Mouse (Mus musculus): ENCODE measurements at regions not wholly inside any gene's neighbourhood (a gene's known extent, or its start where the extent isn't known, plus 50 kb on each side); places are given as distances from the start of the nearest gene placed in this dataset.

DNA sequence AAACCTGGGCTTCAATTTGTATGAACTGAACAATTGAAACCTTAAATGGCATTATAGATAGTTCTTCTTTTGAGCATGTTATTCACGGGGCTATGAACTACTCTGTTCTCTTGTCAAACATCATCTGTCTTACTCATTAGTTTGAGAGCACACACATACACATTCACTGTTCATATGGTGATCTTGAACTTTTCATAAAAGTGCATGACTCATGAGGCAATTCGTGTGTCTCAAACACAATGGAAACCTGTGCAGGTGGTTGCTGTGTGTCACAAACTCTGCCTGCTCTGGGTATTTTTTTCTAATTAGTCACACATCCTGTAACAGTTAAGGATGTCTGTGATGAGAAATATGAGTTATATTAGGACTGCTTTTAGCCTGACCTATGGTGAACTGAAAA is 79.8 kb upstream of the Itprid2 start:
- H3K4me3 ChIP-seq (ENCODE audit: low read depth, low read length): no peak overlapping the region
- no peaks in the 10 kb centered on the region for H3K4me1 ChIP-seq (ENCODE audit: control insufficient read depth, insufficient read depth, low read length)
- WGBS: 75% methylated on average over 2 of the region's 2 CpGs
- H3K27me3 ChIP-seq (ENCODE audit: control insufficient read depth, insufficient read depth, low read length): no peaks in the 10 kb centered on the region
- no peaks in the 10 kb centered on the region for H3K36me3 ChIP-seq (ENCODE audit: control insufficient read depth, insufficient read depth, low read length)
- no peak for DNase-seq (ENCODE audit: low spot score)
- no peaks in the 10 kb centered on the region for H3K9me3 ChIP-seq (ENCODE audit: control insufficient read depth, low read length)
- no peak overlapping the region for H3K27ac ChIP-seq (replicated peaks; ENCODE audit: low read depth, low read length)
- H3K9ac ChIP-seq (ENCODE audit: low read length): no peak overlapping the region
- H3K4me2 ChIP-seq (ENCODE audit: low read depth, severe bottlenecking): no peak overlapping the region
- no peak for ATAC-seq (ENCODE audit: insufficient number of reproducible peaks, low FRiP score, low TSS enrichment, low read depth)

DNA sequence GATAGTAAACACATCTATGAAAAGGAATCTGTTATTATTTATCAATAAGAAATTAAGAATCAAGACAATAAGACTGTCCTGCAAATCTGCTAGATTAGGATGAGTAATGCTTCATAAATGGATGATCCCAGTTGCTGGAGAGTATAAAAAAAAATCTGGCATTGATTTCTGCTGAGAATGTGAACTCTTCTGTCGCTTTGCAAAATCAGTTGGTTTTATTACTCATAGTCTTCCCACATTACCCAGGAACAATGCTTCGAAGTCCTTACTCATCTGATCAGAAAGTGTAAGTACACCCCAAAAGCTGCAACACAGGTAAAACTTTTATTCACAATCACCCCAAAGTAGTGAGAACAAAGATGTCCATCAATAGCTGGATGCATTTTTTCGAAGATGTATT is 77.8 kb upstream of the Itprid2 start:
- Histone ChIP-seq H3K36me3 (ENCODE audit: control insufficient read depth, insufficient read depth, low read length) (no peaks in the 10 kb centered on the region), H3K9me3 (ENCODE audit: control insufficient read depth, low read length) (no peaks in the 10 kb centered on the region), H3K4me3 (ENCODE audit: low read depth, low read length) (no peak overlapping the region), H3K27ac (replicated peaks; ENCODE audit: low read depth, low read length) (no peak overlapping the region), H3K9ac (ENCODE audit: low read length) (no peak overlapping the region), H3K4me2 (ENCODE audit: low read depth, severe bottlenecking) (no peak overlapping the region), H3K4me1 (ENCODE audit: control insufficient read depth, insufficient read depth, low read length) (no peaks in the 10 kb centered on the region), H3K27me3 (ENCODE audit: control insufficient read depth, insufficient read depth, low read length) (no peaks in the 10 kb centered on the region)
- ATAC-seq (ENCODE audit: insufficient number of reproducible peaks, low FRiP score, low TSS enrichment, low read depth) (no peak), DNase-seq (ENCODE audit: low spot score) (no peak)
- 86% methylated on average over 3 of the region's 3 CpGs for WGBS

DNA sequence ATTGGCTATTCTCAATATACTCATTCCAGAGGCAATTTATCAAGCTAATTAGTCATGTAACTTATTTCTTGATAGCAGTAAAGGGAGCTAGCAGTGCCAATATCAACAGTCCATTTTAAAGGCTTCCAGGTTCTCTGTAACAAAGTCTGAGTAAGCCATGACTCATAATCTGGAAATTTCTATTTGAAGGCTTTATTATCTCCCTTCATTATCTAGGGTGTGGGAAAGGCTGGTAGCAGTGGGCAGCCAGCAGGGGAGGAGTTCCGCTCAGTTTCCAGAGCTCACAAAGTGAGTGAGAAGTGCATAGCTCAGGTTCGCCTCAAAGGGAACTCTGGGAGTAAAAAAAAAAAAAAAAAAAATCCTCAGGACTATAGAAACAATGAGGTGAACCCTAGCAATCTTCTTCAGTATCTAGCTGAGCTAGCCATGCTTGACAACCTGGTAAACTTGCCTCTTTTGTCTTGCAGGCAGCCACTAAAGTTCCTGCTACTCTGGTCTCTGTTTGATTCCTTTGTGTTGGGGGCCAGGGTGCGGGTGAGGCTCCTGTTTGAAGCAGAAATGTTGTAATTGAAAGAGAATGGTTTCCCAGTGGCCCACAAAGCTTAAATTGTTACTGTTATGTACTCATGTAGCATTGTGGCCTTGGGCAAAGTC is 68.7 kb upstream of the Itprid2 start:
- no peak for ATAC-seq (ENCODE audit: insufficient number of reproducible peaks, low FRiP score, low TSS enrichment, low read depth)
- no peaks in the 10 kb centered on the region for H3K36me3 ChIP-seq (ENCODE audit: control insufficient read depth, insufficient read depth, low read length)
- H3K27me3 ChIP-seq (ENCODE audit: control insufficient read depth, insufficient read depth, low read length): no peaks in the 10 kb centered on the region
- no peak for DNase-seq (ENCODE audit: low spot score)
- no peak overlapping the region for H3K4me2 ChIP-seq (ENCODE audit: low read depth, severe bottlenecking)
- WGBS: 26% methylated on average over 3 of the region's 3 CpGs
- H3K4me3 ChIP-seq (ENCODE audit: low read depth, low read length): no peak overlapping the region
- H3K9me3 ChIP-seq (ENCODE audit: control insufficient read depth, low read length): no peaks in the 10 kb centered on the region
- no peak overlapping the region for H3K27ac ChIP-seq (replicated peaks; ENCODE audit: low read depth, low read length)
- no peaks in the 10 kb centered on the region; the same call in 1 of the 2 replicates for H3K4me1 ChIP-seq (ENCODE audit: control insufficient read depth, insufficient read depth, low read length)
- H3K9ac ChIP-seq (ENCODE audit: low read length): no peak overlapping the region

DNA sequence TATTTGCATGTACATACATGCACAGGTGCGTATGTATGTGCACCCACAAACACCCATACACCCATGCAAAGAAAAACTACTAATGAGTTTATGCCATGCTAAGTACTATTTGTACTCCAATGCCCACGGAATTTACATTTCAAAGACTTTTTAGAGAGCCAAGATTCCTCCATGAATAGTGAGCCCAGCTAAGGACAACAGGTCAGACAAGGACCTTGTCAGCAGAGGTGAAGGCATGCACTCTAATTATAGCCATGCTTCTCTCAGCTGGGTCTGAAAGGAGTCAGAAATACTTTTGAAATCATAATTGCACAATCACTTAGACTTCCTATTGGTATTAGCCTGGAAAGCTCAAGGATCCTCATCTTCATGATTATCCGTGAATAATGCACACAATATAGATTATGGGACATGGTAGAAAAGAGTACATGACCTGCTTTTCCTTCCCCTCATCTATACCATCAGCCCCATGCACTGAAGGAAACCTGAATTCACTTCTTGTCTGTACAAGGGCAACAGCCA is 67.7 kb upstream of the Itprid2 start:
- ATAC-seq (ENCODE audit: insufficient number of reproducible peaks, low FRiP score, low TSS enrichment, low read depth) (no peak), DNase-seq (ENCODE audit: low spot score) (no peak)
- Histone ChIP-seq H3K36me3 (ENCODE audit: control insufficient read depth, insufficient read depth, low read length) (no peaks in the 10 kb centered on the region), H3K9ac (ENCODE audit: low read length) (no peak overlapping the region), H3K4me3 (ENCODE audit: low read depth, low read length) (no peak overlapping the region), H3K27ac (replicated peaks; ENCODE audit: low read depth, low read length) (no peak overlapping the region), H3K9me3 (ENCODE audit: control insufficient read depth, low read length) (no peaks in the 10 kb centered on the region), H3K4me2 (ENCODE audit: low read depth, severe bottlenecking) (no peak overlapping the region), H3K4me1 (ENCODE audit: control insufficient read depth, insufficient read depth, low read length) (no peaks in the 10 kb centered on the region; the same call in 1 of the 2 replicates), H3K27me3 (ENCODE audit: control insufficient read depth, insufficient read depth, low read length) (no peaks in the 10 kb centered on the region)
- 89% methylated on average over 3 of the region's 3 CpGs for WGBS

DNA sequence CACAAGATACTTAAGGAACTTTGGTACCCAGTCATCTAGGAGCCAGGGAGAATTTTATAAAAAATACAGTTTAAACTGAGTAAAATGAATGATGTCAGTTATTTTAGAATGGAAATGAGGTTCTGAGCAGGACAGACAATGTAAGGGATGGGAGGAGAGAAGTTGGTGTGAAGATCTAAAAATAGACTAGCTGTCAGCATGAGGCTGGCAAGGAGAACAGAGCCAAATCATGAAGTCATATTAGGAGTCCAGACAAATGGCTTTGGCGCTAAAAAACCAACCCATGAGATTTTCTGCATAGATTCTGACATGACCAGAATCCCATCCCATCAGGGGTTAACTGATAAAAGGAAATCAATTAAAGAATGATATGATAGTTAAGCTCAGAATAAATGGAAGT is 65.5 kb upstream of the Itprid2 start:
- Histone ChIP-seq H3K4me3 (ENCODE audit: low read depth, low read length) (no peak overlapping the region), H3K36me3 (ENCODE audit: control insufficient read depth, insufficient read depth, low read length) (no peaks in the 10 kb centered on the region), H3K4me2 (ENCODE audit: low read depth, severe bottlenecking) (no peak overlapping the region), H3K4me1 (ENCODE audit: control insufficient read depth, insufficient read depth, low read length) (no peaks in the 10 kb centered on the region; the same call in 1 of the 2 replicates), H3K9ac (ENCODE audit: low read length) (no peak overlapping the region), H3K9me3 (ENCODE audit: control insufficient read depth, low read length) (no peaks in the 10 kb centered on the region), H3K27ac (replicated peaks; ENCODE audit: low read depth, low read length) (no peak overlapping the region), H3K27me3 (ENCODE audit: control insufficient read depth, insufficient read depth, low read length) (no peaks in the 10 kb centered on the region)
- WGBS: 91% methylated on average over 1 of the region's 1 CpGs
- DNase-seq (ENCODE audit: low spot score) (no peak), ATAC-seq (ENCODE audit: insufficient number of reproducible peaks, low FRiP score, low TSS enrichment, low read depth) (no peak)

DNA sequence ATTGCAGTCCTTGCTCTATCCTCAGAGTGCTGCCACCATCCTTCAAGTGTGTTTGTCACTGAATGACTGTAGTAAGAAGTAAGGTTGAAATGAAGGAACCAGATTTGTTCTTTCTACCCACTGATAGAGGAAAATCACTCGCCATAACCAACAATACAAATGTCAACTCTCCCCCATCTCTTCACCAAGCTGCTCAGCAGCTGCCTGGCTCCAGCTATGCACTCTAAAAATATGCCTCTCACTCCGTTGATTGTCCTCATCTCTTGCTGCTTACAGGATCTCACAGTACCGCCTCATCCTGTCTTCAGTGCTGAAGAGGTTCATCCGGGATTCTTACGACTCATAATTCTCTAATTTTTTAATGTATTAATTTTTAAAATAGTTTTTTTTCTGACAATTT is 63.2 kb upstream of the Itprid2 start:
- ATAC-seq (ENCODE audit: insufficient number of reproducible peaks, low FRiP score, low TSS enrichment, low read depth): no peak
- no peaks in the 10 kb centered on the region for H3K4me1 ChIP-seq (ENCODE audit: control insufficient read depth, insufficient read depth, low read length)
- H3K36me3 ChIP-seq (ENCODE audit: control insufficient read depth, insufficient read depth, low read length): no peaks in the 10 kb centered on the region
- no peak overlapping the region for H3K4me3 ChIP-seq (ENCODE audit: low read depth, low read length)
- no peaks in the 10 kb centered on the region for H3K27me3 ChIP-seq (ENCODE audit: control insufficient read depth, insufficient read depth, low read length)
- no peaks in the 10 kb centered on the region for H3K9me3 ChIP-seq (ENCODE audit: control insufficient read depth, low read length)
- H3K27ac ChIP-seq (replicated peaks; ENCODE audit: low read depth, low read length): no peak overlapping the region
- DNase-seq (ENCODE audit: low spot score): no peak
- H3K9ac ChIP-seq (ENCODE audit: low read length): no peak overlapping the region
- WGBS: 90% methylated on average over 5 of the region's 5 CpGs
- no peak overlapping the region for H3K4me2 ChIP-seq (ENCODE audit: low read depth, severe bottlenecking)

DNA sequence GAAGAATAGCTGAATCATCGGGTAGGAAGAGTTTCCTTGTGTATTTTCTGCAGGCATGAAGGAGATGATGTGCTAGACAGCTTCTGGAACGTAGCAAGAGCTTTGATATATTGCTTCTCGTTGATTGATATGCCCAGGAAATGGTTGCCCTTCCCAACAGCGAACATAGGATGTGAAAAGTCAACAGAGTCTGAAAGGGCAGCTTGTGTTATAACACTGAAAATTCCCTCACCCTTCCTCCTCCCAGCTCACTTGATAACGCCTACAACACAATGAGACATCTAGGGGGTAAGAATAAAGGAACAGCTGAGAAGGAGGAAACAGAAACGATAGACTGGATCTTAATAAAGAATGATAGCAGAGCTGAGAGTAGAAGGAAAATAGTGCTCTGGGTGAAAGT is 60.1 kb upstream of the Itprid2 start:
- Histone ChIP-seq H3K9ac (ENCODE audit: low read length) (no peak overlapping the region), H3K27me3 (ENCODE audit: control insufficient read depth, insufficient read depth, low read length) (no peaks in the 10 kb centered on the region), H3K9me3 (ENCODE audit: control insufficient read depth, low read length) (no peaks in the 10 kb centered on the region), H3K27ac (replicated peaks; ENCODE audit: low read depth, low read length) (no peak overlapping the region), H3K4me1 (ENCODE audit: control insufficient read depth, insufficient read depth, low read length) (no peaks in the 10 kb centered on the region), H3K36me3 (ENCODE audit: control insufficient read depth, insufficient read depth, low read length) (no peaks in the 10 kb centered on the region), H3K4me3 (ENCODE audit: low read depth, low read length) (no peak overlapping the region), H3K4me2 (ENCODE audit: low read depth, severe bottlenecking) (no peak overlapping the region)
- DNase-seq (ENCODE audit: low spot score): no peak
- WGBS: 67% methylated on average over 6 of the region's 6 CpGs
- ATAC-seq (ENCODE audit: insufficient number of reproducible peaks, low FRiP score, low TSS enrichment, low read depth): no peak

DNA sequence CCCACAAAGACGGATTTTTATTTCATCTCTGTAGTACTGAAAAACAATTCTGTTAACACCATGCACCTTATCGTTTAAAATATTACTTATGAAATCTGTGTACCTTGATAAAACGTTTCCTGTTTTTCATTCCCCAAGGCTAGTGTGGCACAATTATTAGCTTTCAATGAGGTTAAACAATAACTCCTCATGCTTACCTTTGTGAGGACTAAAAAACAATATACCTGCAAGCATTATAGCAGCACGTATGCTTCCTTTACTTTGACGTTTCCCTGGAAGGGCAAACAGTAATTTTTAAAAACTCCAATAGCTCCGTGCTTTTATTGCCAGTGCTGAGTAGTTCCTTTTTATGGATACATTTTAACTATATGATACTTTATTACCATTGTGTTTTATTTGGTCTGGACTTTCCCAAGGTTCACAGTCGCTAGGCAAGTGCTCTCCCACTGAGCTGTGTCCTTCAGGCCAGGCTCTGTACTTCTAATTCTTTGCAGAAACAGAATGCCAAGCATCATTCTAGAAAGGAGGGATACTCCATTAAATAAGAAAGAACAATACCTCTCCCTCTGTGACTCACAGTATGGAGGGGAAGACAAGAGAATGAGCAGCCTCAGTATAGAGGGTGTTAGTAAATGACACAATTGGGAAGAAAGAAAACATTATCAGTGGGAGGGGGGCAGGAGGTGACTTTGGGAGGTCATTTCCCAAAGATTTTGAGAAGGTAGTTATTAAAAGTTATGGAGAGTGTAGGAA is 50.0 kb upstream of the Itprid2 start:
- no peak overlapping the region for H3K9ac ChIP-seq (ENCODE audit: low read length)
- H3K9me3 ChIP-seq (ENCODE audit: control insufficient read depth, low read length): no peaks in the 10 kb centered on the region
- DNase-seq (ENCODE audit: low spot score) (no peak), ATAC-seq (ENCODE audit: insufficient number of reproducible peaks, low FRiP score, low TSS enrichment, low read depth) (no peak)
- H3K4me3 ChIP-seq (ENCODE audit: low read depth, low read length): no peak overlapping the region
- H3K4me1 ChIP-seq (ENCODE audit: control insufficient read depth, insufficient read depth, low read length): no peaks in the 10 kb centered on the region
- H3K4me2 ChIP-seq (ENCODE audit: low read depth, severe bottlenecking): no peak overlapping the region
- 73% methylated on average over 7 of the region's 7 CpGs for WGBS
- no peaks in the 10 kb centered on the region for H3K27me3 ChIP-seq (ENCODE audit: control insufficient read depth, insufficient read depth, low read length)
- H3K36me3 ChIP-seq (ENCODE audit: control insufficient read depth, insufficient read depth, low read length): no peaks in the 10 kb centered on the region
- H3K27ac ChIP-seq (replicated peaks; ENCODE audit: low read depth, low read length): no peak overlapping the region
